Mouse (Mus musculus) kidney, adult 2 months (tissue): ENCODE results near the gene Cpm.

ENCODE experiments used
- CTCF ChIP-seq: fragments of 200-500 bp; conservative IDR thresholded peaks from 2 replicates; pipeline ENCODE4 v1.5.1; 2011; ENCODE audit warnings: low read depth, mild to moderate bottlenecking, control low read depth, low read length, moderate library complexity, mixed read lengths; ENCODE audit not compliant: insufficient read depth, insufficient read length
- POLR2A ChIP-seq: fragments of 200-500 bp; IDR thresholded peaks from one replicate; pipeline ENCODE4 v1.6.1; 2011; ENCODE audit warnings: low read depth, low read length, control low read depth

- TF ChIP-seq CTCF (no peak), POLR2A (no peak)
Observed at GRCm38 (mm10) chr10:117727518-117728110, 98.3 kb downstream of the Cpm start.
